Mouse (Mus musculus) hindbrain, postnatal 0 days (tissue): ENCODE results near the gene Il22. TPM values are rescaled to one million over a fixed set of nuclear protein-coding genes. Genes with fewer than 3 reads are reported as not detected.
"Not testable (repeated sequence)": the region's sequence is repeated elsewhere in the genome, so short reads cannot be mapped to it uniquely, and the experiment has no call there.

Source experiments
- ATAC-seq: fragments of 200-750 bp; cut with Nextera tagmentation; 2 replicates; pipeline ENCODE4 v1.8.0; 2017; ENCODE audit warnings: mild to moderate bottlenecking, moderate TSS enrichment, moderate library complexity
- DNase-seq: peaks from one replicate; pipeline ENCODE4 v3.0.0-alpha.2; 2015; ENCODE audit warnings: low spot score
- H3K27ac ChIP-seq: fragments of 300-500 bp; sonication (generic); 2 replicates; pipeline ENCODE4 v1.5.1; 2014; ENCODE audit warnings: mild to moderate bottlenecking
- H3K27me3 ChIP-seq: fragments of 300-500 bp; sonication (generic); 2 replicates; pipeline ENCODE4 v1.6.1; 2014; ENCODE audit warnings: low read length, mixed read lengths; ENCODE audit not compliant: insufficient read depth
- H3K36me3 ChIP-seq: fragments of 300-500 bp; sonication (generic); 2 replicates; pipeline ENCODE4 v1.6.1; 2014; ENCODE audit warnings: low read length, mixed read lengths; ENCODE audit not compliant: insufficient read depth
- H3K4me1 ChIP-seq: fragments of 300-500 bp; sonication (generic); 2 replicates; pipeline ENCODE4 v1.6.1; 2014; ENCODE audit warnings: antibody characterized with exemption, low read length, mixed read lengths; ENCODE audit not compliant: insufficient read depth
- H3K4me2 ChIP-seq: fragments of 300-500 bp; sonication (generic); 2 replicates; pipeline ENCODE4 v1.6.1; 2014; ENCODE audit warnings: low read depth, mild to moderate bottlenecking, low read length, moderate library complexity, mixed read lengths
- H3K4me3 ChIP-seq: fragments of 300-500 bp; sonication (generic); 2 replicates; pipeline ENCODE4 v1.5.1; 2014; ENCODE audit warnings: low read length
- H3K9ac ChIP-seq: fragments of 300-500 bp; sonication (generic); replicated peaks from 2 replicates; pipeline ENCODE4 v1.6.1; 2014; ENCODE audit warnings: mild to moderate bottlenecking, low read length, moderate library complexity, mixed read lengths
- H3K9me3 ChIP-seq: fragments of 300-500 bp; sonication (generic); 2 replicates; pipeline ENCODE4 v1.6.1; 2016; ENCODE audit warnings: low read length, mixed read lengths
- CTCF ChIP-seq: IDR thresholded peaks from 2 replicates; pipeline ENCODE4 v1.5.1; 2016; ENCODE audit warnings: antibody characterized with exemption, control low read depth, low read depth
- WGBS: fragments of 180-500 bp; shearing (Covaris S2); extraction: QIAGEN DNeasy Blood & Tissue Kit; methylation state at CpG from one replicate; pipeline ENCODE4 v1.1.7; 2014; 5-methylcytosine and 5-hydroxymethylcytosine counted together
- polyA plus RNA-seq: library from polyadenylated mRNA; unstranded; fragments of >200 nt; fragmentation: Nextera tagmentation; extraction: Ambion mirVana; gene quantifications from 2 replicates; pipeline ENCODE4 v1.2.1, GENCODE M21; 2015
- total RNA-seq: library from RNA; depleted of rRNA; stranded (reverse); fragments of >200 nt; gene quantifications from 2 replicates; pipeline ENCODE4 v1.2.3, GENCODE M21; 2014; rRNA removed

The Il22 gene
- total RNA-seq (not detected in 2 replicates), polyA plus RNA-seq (2.0 and 2.9 TPM in 2 replicates)

GRCm38 (mm10) chr10:118204642-118205041 is at the start of gene Il22:
TSS of gene Il22 (plus strand) at chr10:118204942.
- no peak for TF ChIP-seq CTCF
- Histone ChIP-seq H3K36me3 (no peaks in the 10 kb centered on the region), H3K4me2 (no peak within 1 kb of the TSS), H3K27ac (no peak within 1 kb of the TSS), H3K4me3 (no peak within 1 kb of the TSS), H3K4me1 (no peaks in the 10 kb centered on the region), H3K27me3 (no peaks in the 10 kb centered on the region), H3K9me3 (no peaks in the 10 kb centered on the region), H3K9ac (no peak within 1 kb of the TSS)
- ATAC-seq: no peak
- WGBS: 95% methylated on average over 4 of the region's 4 CpGs
- DNase-seq: no peak

DNA sequence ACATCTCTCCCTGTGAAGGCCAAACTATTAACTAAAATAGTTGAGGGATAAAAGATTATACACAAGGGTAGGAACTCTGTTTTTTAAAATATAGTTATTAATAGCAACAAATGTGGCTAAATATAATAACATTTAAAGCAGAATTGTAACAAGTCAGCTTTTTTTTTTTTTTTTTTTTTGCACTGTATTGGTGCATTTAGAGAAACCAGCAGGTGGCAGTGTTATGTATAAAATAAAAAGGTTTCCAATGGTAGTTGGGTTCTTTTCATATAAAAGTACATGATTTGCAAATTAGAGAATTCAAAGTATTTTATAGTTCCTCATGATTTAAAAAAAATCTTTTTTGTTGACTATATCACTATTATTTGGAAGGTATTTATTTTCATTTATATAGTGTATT is 48.8 kb upstream of the Il22 start:
- H3K27me3 ChIP-seq: no peaks in the 10 kb centered on the region
- H3K4me3 ChIP-seq: no peak overlapping the region
- peak; percentile 50 for TF ChIP-seq CTCF
- H3K4me1 ChIP-seq: no peaks in the 10 kb centered on the region
- H3K36me3 ChIP-seq: peaks cover 22% of the 10 kb centered on the region
- DNase-seq: peak; percentile 76
- ATAC-seq: no peak
- H3K9me3 ChIP-seq: no peaks in the 10 kb centered on the region
- no peak overlapping the region for H3K4me2 ChIP-seq
- no peak overlapping the region for H3K9ac ChIP-seq
- H3K27ac ChIP-seq: no peak overlapping the region

GRCm38 (mm10) chr10:118161131-118161530 is 43.6 kb upstream of the Il22 start:
- Histone ChIP-seq H3K4me1 (no peaks in the 10 kb centered on the region), H3K27ac (no peak overlapping the region), H3K36me3 (peaks cover 34% of the 10 kb centered on the region), H3K9ac (no peak overlapping the region), H3K4me3 (no peak overlapping the region), H3K27me3 (no peaks in the 10 kb centered on the region), H3K4me2 (no peak overlapping the region), H3K9me3 (no peaks in the 10 kb centered on the region)
- TF ChIP-seq CTCF: no peak
- DNase-seq (no peak), ATAC-seq (no peak)
- WGBS: 51% methylated on average over 2 of the region's 2 CpGs

- no peaks in the 10 kb centered on the region for H3K27me3 ChIP-seq
- H3K9ac ChIP-seq: no peak overlapping the region
- no peak for TF ChIP-seq CTCF
- H3K27ac ChIP-seq: no peak overlapping the region
- H3K4me1 ChIP-seq: no peaks in the 10 kb centered on the region
- WGBS: 54% methylated on average over 12 of the region's 12 CpGs
- no peak overlapping the region for H3K4me2 ChIP-seq
- no peak for ATAC-seq
- DNase-seq: no peak
- H3K9me3 ChIP-seq: no peaks in the 10 kb centered on the region
- H3K36me3 ChIP-seq: peaks cover 12% of the 10 kb centered on the region; the same call in 1 of the 2 replicates
- H3K4me3 ChIP-seq: no peak overlapping the region
Measured at GRCm38 (mm10) chr10:118169212-118169611, 35.5 kb upstream of the Il22 start.

DNA sequence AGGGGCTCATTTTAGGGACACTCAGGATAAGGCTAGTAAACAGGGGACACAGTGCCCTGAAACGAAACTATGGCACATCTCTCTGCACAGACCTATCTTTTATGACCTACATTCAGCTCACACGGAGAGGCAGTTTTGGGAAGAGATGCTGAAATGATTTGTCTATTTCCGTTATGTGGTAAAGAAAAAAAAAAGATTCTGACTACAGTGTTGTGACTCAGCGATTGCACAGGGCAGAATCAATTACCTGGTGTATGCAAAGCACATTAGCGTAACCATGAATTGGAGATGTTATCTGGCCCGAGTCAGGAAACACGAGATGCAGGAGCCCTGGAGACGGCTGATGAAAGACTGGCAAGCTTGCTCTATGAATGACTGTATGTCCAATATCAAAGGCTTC is 32.3 kb upstream of the Il22 start:
- no peak overlapping the region for H3K27ac ChIP-seq
- no peak overlapping the region for H3K9ac ChIP-seq
- WGBS: 74% methylated on average over 8 of the region's 8 CpGs
- no peaks in the 10 kb centered on the region for H3K9me3 ChIP-seq
- no peaks in the 10 kb centered on the region for H3K4me1 ChIP-seq
- TF ChIP-seq CTCF: no peak
- H3K4me2 ChIP-seq: no peak overlapping the region
- H3K4me3 ChIP-seq: no peak overlapping the region
- no peaks in the 10 kb centered on the region for H3K36me3 ChIP-seq
- ATAC-seq: no peak
- no peaks in the 10 kb centered on the region for H3K27me3 ChIP-seq
- no peak for DNase-seq

GRCm38 (mm10) chr10:118172876-118173275 is 31.9 kb upstream of the Il22 start:
- 88% methylated on average over 3 of the region's 3 CpGs for WGBS

DNA sequence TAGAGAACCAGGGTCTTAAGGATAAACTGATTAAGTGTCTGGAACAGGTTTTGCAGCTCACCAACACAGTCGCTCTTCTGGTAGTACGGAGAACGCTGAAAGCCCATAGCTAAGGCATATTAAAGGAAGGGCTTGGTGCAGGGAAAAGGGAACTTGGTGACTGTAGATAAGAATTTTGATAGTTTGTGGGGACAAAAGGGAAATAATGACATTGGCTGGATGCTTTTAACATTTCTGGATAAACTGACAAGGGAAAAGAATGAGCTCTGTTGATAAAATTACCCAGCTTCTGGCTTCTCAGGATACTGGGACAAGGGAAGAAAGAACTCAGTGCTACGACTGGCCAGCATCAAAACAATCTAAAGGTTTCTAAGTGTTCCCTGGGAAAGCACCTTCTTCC is 29.2 kb upstream of the Il22 start:
- H3K27me3 ChIP-seq, DNase-seq, ATAC-seq, H3K9ac ChIP-seq, H3K4me3 ChIP-seq, H3K4me1 ChIP-seq, H3K27ac ChIP-seq, H3K4me2 ChIP-seq, H3K9me3 ChIP-seq, H3K36me3 ChIP-seq: not testable (repeated sequence)
- 93% methylated on average over 4 of the region's 4 CpGs for WGBS

More at GRCm38 (mm10) chr10:118172876-118173275, 31.9 kb upstream of the Il22 start:
- Histone ChIP-seq H3K36me3 (no peaks in the 10 kb centered on the region), H3K4me2 (no peak overlapping the region), H3K27ac (no peak overlapping the region), H3K4me1 (no peaks in the 10 kb centered on the region), H3K4me3 (no peak overlapping the region), H3K9me3 (no peaks in the 10 kb centered on the region), H3K9ac (no peak overlapping the region), H3K27me3 (no peaks in the 10 kb centered on the region)
- no peak for TF ChIP-seq CTCF
- ATAC-seq: no peak
- no peak for DNase-seq
